Mouse (Mus musculus) neural tube, embryonic 15.5 days (tissue): ENCODE measurements around the gene Wnt10b. TPM values are rescaled to one million over a fixed set of nuclear protein-coding genes. Genes with fewer than 3 reads are reported as not detected.

ENCODE experiments used
- ATAC-seq: fragments of 200-750 bp; cut with Nextera tagmentation; 2 replicates; pipeline ENCODE4 v1.8.0; 2017; ENCODE audit warnings: mild to moderate bottlenecking, moderate TSS enrichment, moderate library complexity; ENCODE audit not compliant: low FRiP score
- H3K27ac ChIP-seq: fragments of 300-500 bp; sonication (generic); replicated peaks from 2 replicates; pipeline ENCODE4 v1.5.1; 2015; ENCODE audit warnings: mild to moderate bottlenecking, inconsistent platforms
- H3K27me3 ChIP-seq: fragments of 300-500 bp; sonication (generic); replicated peaks from 2 replicates; pipeline ENCODE4 v1.6.1; 2015; ENCODE audit warnings: inconsistent platforms
- H3K36me3 ChIP-seq: fragments of 300-500 bp; sonication (generic); 2 replicates; pipeline ENCODE4 v1.6.1; 2015; ENCODE audit warnings: inconsistent platforms
- H3K4me1 ChIP-seq: fragments of 300-500 bp; sonication (generic); 2 replicates; pipeline ENCODE4 v1.6.1; 2015; ENCODE audit warnings: inconsistent platforms
- H3K4me2 ChIP-seq: fragments of 300-500 bp; sonication (generic); 2 replicates; pipeline ENCODE4 v1.6.1; 2015; ENCODE audit warnings: inconsistent platforms, mild to moderate bottlenecking, moderate library complexity
- H3K4me3 ChIP-seq: fragments of 300-500 bp; sonication (generic); replicated peaks from 2 replicates; pipeline ENCODE4 v1.5.1; 2015; ENCODE audit warnings: mild to moderate bottlenecking, inconsistent platforms
- H3K9ac ChIP-seq: fragments of 300-500 bp; sonication (generic); replicated peaks from 2 replicates; pipeline ENCODE4 v1.6.1; 2015; ENCODE audit warnings: mild to moderate bottlenecking, inconsistent platforms
- H3K9me3 ChIP-seq: fragments of 300-500 bp; sonication (generic); replicated peaks from 2 replicates; pipeline ENCODE4 v1.6.1; 2016; ENCODE audit warnings: inconsistent platforms
- WGBS: fragments of 180-500 bp; shearing (Covaris S2); methylation state at CpG from one replicate; pipeline ENCODE4 v1.1.7; 2015; ENCODE audit warnings: mixed read lengths; 5-methylcytosine and 5-hydroxymethylcytosine counted together
- polyA plus RNA-seq: library from polyadenylated mRNA; unstranded; fragments of >200 nt; fragmentation: Nextera tagmentation; extraction: Ambion mirVana; gene quantifications from 2 replicates; pipeline ENCODE4 v1.2.1, GENCODE M21; 2015

The Wnt10b gene
- polyA plus RNA-seq, 1 experiment from 2014 or later: 0.08 TPM

- Histone ChIP-seq H3K36me3 (no peaks in the 10 kb centered on the region), H3K27ac (no peak overlapping the region), H3K4me2 (peak overlapping the region; percentile 38), H3K27me3 (peaks cover 15% of the 10 kb centered on the region), H3K9me3 (no peaks in the 10 kb centered on the region), H3K4me1 (peaks cover 29% of the 10 kb centered on the region), H3K9ac (no peak overlapping the region), H3K4me3 (no peak overlapping the region)
- ATAC-seq: no peak
- WGBS: 29% methylated on average over 19 of the region's 19 CpGs
Observed at GRCm38 (mm10) chr15:98724441-98724840, 53.5 kb downstream of the Wnt10b start.

DNA sequence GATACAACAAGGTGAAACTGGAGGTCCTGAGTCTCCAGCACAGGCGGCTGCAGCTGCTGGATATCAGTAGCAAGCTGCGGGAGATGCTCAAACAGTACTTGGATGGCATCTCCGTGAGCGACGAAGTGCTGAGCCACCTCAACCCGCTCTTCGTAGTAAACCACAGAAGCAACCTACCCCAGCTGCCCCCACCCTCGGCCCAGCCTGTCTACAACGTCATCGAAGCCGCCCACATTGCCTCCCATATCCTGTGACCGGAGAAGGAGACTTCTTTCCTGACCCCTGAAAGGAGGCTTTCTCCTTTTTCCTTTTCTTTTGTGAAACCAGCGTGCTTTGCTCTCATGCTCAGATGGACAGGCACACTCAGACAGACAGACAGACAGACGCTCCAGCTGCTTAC is 55.1 kb downstream of the Wnt10b start:
- no peaks in the 10 kb centered on the region for H3K36me3 ChIP-seq
- H3K27me3 ChIP-seq: peaks cover 15% of the 10 kb centered on the region
- H3K4me3 ChIP-seq: no peak overlapping the region
- no peaks in the 10 kb centered on the region for H3K9me3 ChIP-seq
- no peak overlapping the region for H3K27ac ChIP-seq
- no peak for ATAC-seq
- 71% methylated on average over 14 of the region's 14 CpGs for WGBS
- H3K4me1 ChIP-seq: peaks cover 23% of the 10 kb centered on the region
- no peak overlapping the region for H3K9ac ChIP-seq
- no peak overlapping the region for H3K4me2 ChIP-seq

DNA sequence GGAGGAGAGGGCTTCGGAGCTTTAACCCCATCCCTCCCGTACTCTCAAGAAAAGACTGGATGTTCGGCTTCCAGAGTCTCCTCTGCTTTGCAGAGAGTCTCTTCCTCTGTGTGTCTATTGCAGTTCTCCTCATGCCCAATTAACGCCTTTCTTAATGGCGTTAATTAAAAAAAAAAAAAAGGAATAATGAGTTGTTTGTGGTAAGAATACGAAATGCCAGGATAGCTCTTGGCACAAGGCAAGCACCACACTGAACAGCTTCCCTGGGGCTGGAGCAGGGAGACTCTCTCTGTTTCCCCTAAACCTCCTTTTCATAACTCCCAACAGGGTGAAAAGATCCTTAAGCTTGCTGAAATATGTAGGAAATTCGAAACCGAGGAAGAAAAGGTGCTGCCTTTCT is 55.8 kb downstream of the Wnt10b start:
- peaks cover 16% of the 10 kb centered on the region for H3K4me1 ChIP-seq

More for the DNA sequence above, 55.8 kb downstream of the Wnt10b start:
- no peak overlapping the region for H3K4me2 ChIP-seq
- no peak for ATAC-seq
- H3K4me3 ChIP-seq: no peak overlapping the region
- no peaks in the 10 kb centered on the region for H3K9me3 ChIP-seq
- no peak overlapping the region for H3K9ac ChIP-seq
- no peaks in the 10 kb centered on the region for H3K36me3 ChIP-seq
- 73% methylated on average over 8 of the region's 8 CpGs for WGBS
- H3K27me3 ChIP-seq: peaks cover 15% of the 10 kb centered on the region
- H3K27ac ChIP-seq: no peak overlapping the region

Other genes starting within 250 kb of the Wnt10b start
- gene Kansl2, start 243.9 kb downstream of the Wnt10b start, polyA plus RNA-seq: 102 and 104 TPM in 2 replicates
- 58.6 and 62.8 TPM in 2 replicates for gene Ccnt1, start 207.2 kb downstream of the Wnt10b start, polyA plus RNA-seq
- not detected in 2 replicates for gene 4930415O20Rik, start 207.1 kb downstream of the Wnt10b start, polyA plus RNA-seq
- 10.4 and 10.8 TPM in 2 replicates for gene Adcy6, start 168.1 kb downstream of the Wnt10b start, polyA plus RNA-seq
- gene Cacnb3, start 147.3 kb downstream of the Wnt10b start, polyA plus RNA-seq: 108 and 128 TPM in 2 replicates
- gene Ddx23, start 115.3 kb downstream of the Wnt10b start, polyA plus RNA-seq: 20.6 and 21.0 TPM in 2 replicates
- gene Rnd1, start 100.7 kb downstream of the Wnt10b start, polyA plus RNA-seq: 9.4 and 11.3 TPM in 2 replicates
- 6.4 and 7.5 TPM in 2 replicates for gene Ccdc65, start 69.9 kb downstream of the Wnt10b start, polyA plus RNA-seq
- 11.9 and 12.3 TPM in 2 replicates for gene Fkbp11, start 50.0 kb downstream of the Wnt10b start, polyA plus RNA-seq
- 97.8 TPM in 2 replicates for gene Arf3, start 14.9 kb downstream of the Wnt10b start, polyA plus RNA-seq
- gene Wnt1, start 11.7 kb upstream of the Wnt10b start, polyA plus RNA-seq: 1.0 and 2.0 TPM in 2 replicates
- gene Ddn, start 31.3 kb upstream of the Wnt10b start, polyA plus RNA-seq: 0.18 and 0.36 TPM in 2 replicates
- 66.4 and 72.9 TPM in 2 replicates for gene Prkag1, start 53.4 kb upstream of the Wnt10b start, polyA plus RNA-seq
- 9.9 and 10.1 TPM in 2 replicates for gene Kmt2d, start 93.1 kb upstream of the Wnt10b start, polyA plus RNA-seq
- gene Rhebl1, start 116.4 kb upstream of the Wnt10b start, polyA plus RNA-seq: 27.0 and 33.2 TPM in 2 replicates
- gene Dhh, start 120.4 kb upstream of the Wnt10b start, polyA plus RNA-seq: 2.5 and 3.2 TPM in 2 replicates
- 27.9 and 28.6 TPM in 2 replicates for gene Lmbr1l, start 140.1 kb upstream of the Wnt10b start, polyA plus RNA-seq
- 1,446 and 1,534 TPM in 2 replicates for gene Tuba1b, start 156.4 kb upstream of the Wnt10b start, polyA plus RNA-seq
- gene Gm49450, start 175.4 kb upstream of the Wnt10b start, polyA plus RNA-seq: not detected in 2 replicates
- gene Tuba1a, start 175.6 kb upstream of the Wnt10b start, polyA plus RNA-seq: 10,639 and 13,509 TPM in 2 replicates